Mouse (Mus musculus) layer of hippocampus, adult 2 months (tissue): ENCODE results near the gene Naglu. TPM values are rescaled to one million over a fixed set of nuclear protein-coding genes. Genes with fewer than 3 reads are reported as not detected.

ENCODE experiments used
- DNase-seq, 2 experiments: peaks; one replicate each; pipeline ENCODE4 v3.0.0; 2022; ENCODE audit warnings: low spot score in 2 of 2
- H3K27ac ChIP-seq: fragments of 200-600 bp; 2 replicates; pipeline ENCODE4 v1.8.1; 2022
- H3K4me3 ChIP-seq: fragments of 200-600 bp; 2 replicates; pipeline ENCODE4 v1.8.1; 2022; ENCODE audit warnings: mild to moderate bottlenecking
- CTCF ChIP-seq: fragments of 200-600 bp; conservative IDR thresholded peaks from 2 replicates; pipeline ENCODE4 v1.8.1; 2022; ENCODE audit warnings: antibody characterized with exemption, mild to moderate bottlenecking, moderate library complexity
- microRNA-seq, 2 experiments: library from miRNA; unstranded; fragments of <30 nt; microRNA quantifications; one replicate each; pipeline ENCODE4 v1.2.0; 2021
- total RNA-seq, 2 experiments: library from RNA; stranded (reverse); gene quantifications; 2 replicates each; pipeline ENCODE4 v1.2.3; 2021

The Naglu gene
- total RNA-seq, 2 experiments from 2014 or later: 8.7 to 9.6 TPM

GRCm38 (mm10) chr11:101127075-101127474 lies 57.3 kb downstream of the Naglu start:
- TF ChIP-seq CTCF: peak; percentile 47
- no peak for DNase-seq
- H3K4me3 ChIP-seq: no peak overlapping the region
- no peak overlapping the region for H3K27ac ChIP-seq

Small RNAs within 50 kb of the gene (microRNA-seq; reads per million reads assigned to microRNA genes)
- gene Mir6928: 0.96 to 3.1 reads per million in 2 experiments

Other genes with a start within 250 kb of the Naglu start
- 10 to 100 TPM; 11.6 to 13.8 TPM for gene Stat5b, start 219.3 kb upstream of the Naglu start, total RNA-seq
- 1 to 10 TPM; 1.7 to 2.0 TPM for gene Stat5a, start 210.7 kb upstream of the Naglu start, total RNA-seq
- 10 to 100 TPM; 39.5 to 42.3 TPM for gene Stat3, start 130.5 kb upstream of the Naglu start, total RNA-seq
- 10 to 100 TPM; 14.3 to 16.3 TPM for gene Cavin1, start 99.1 kb upstream of the Naglu start, total RNA-seq
- gene Atp6v0a1, start 60.6 kb upstream of the Naglu start, total RNA-seq: 100 to 1,000 TPM; 457 to 476 TPM
- under 1 TPM; 0.71 to 0.92 TPM for gene Hsd17b1, start 8.4 kb downstream of the Naglu start, total RNA-seq
- gene Coasy, start 12.6 kb downstream of the Naglu start, total RNA-seq: 10 to 100 TPM; 24.9 to 25.8 TPM
- 10 to 100 TPM; 40.0 to 41.1 TPM for gene Mlx, start 17.3 kb downstream of the Naglu start, total RNA-seq
- 1 to 10 TPM; 4.4 to 4.7 TPM for gene Psmc3ip, start 25.4 kb downstream of the Naglu start, total RNA-seq
- 10 to 100 TPM; 55.0 to 56.6 TPM for gene Retreg3, start 49.9 kb downstream of the Naglu start, total RNA-seq
- gene Tubg1, start 49.9 kb downstream of the Naglu start, total RNA-seq: 10 to 100 TPM; 41.7 to 42.6 TPM
- gene Tubg2, start 85.9 kb downstream of the Naglu start, total RNA-seq: 10 to 100 TPM; 40.2 to 44.5 TPM
- 100 to 1,000 TPM; 169 to 171 TPM for gene Cntnap1, start 100.5 kb downstream of the Naglu start, total RNA-seq
- gene Plekhh3, start 101.3 kb downstream of the Naglu start, total RNA-seq: 10 to 100 TPM; 14.5 to 15.4 TPM
- not detected for gene Ccr10, start 105.4 kb downstream of the Naglu start, total RNA-seq
- 10 to 100 TPM; 73.6 to 81.8 TPM for gene Ezh1, start 156.5 kb downstream of the Naglu start, total RNA-seq
- gene Ramp2, start 176.0 kb downstream of the Naglu start, total RNA-seq: 10 to 100 TPM; 62.2 to 68.0 TPM
- 10 to 100 TPM; 68.8 to 69.4 TPM for gene Vps25, start 183.7 kb downstream of the Naglu start, total RNA-seq
- 10 to 100 TPM; 11.3 to 11.4 TPM for gene Wnk4, start 190.6 kb downstream of the Naglu start, total RNA-seq
- under 1 TPM; 0.29 to 0.56 TPM for gene Cntd1, start 209.0 kb downstream of the Naglu start, total RNA-seq
- gene Coa3, start 209.1 kb downstream of the Naglu start, total RNA-seq: 100 to 1,000 TPM in 1 of 2 experiments, 10 to 100 TPM in 1; 95.5 to 108 TPM
- gene Becn1, start 232.3 kb downstream of the Naglu start, total RNA-seq: 100 to 1,000 TPM; 219 to 223 TPM
- 100 to 1,000 TPM; 121 TPM for gene Psme3, start 246.2 kb downstream of the Naglu start, total RNA-seq